Mouse (Mus musculus): ENCODE results near the gene Ctnnd2. TPM values are rescaled to one million over a fixed set of nuclear protein-coding genes. Genes with fewer than 3 reads are reported as not detected.

Gene Ctnnd2
- polyA plus RNA-seq, 1 experiment from 2014 or later, result 46.6 TPM

DNA sequence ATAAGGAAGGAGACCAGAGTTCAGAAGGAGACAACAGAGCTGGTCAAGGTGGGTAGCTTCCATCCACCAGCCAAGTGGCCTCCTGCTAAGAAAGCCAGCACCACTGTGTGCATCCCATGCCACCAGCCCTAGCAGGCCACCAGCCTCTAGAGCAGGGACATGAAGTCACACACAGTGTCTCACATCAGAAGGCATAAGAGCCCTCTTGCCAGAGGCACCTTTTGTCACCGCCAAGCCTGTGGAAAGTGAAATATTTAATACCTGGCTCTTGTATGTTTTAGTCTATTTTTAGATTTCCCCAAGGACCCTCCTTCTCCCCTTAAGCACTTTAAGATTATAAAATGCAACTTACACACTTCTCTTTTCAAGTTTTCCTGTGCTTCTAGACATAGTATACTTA lies 802.0 kb downstream of the Ctnnd2 start:
- 95% methylated on average over 1 of the region's 1 CpGs for WGBS
- DNase-seq (ENCODE audit: low spot score) (no peak), ATAC-seq (replicated peaks; ENCODE audit: low FRiP score) (no peak)
- Histone ChIP-seq H3K4me1 (replicated peaks; ENCODE audit: control insufficient read depth, insufficient read depth, low read length) (no peaks in the 10 kb centered on the region), H3K9ac (ENCODE audit: low read length) (no peak overlapping the region), H3K4me2 (ENCODE audit: low read depth, low read length, severe bottlenecking) (no peak overlapping the region), H3K27me3 (ENCODE audit: control insufficient read depth, insufficient read depth, low read length) (no peaks in the 10 kb centered on the region), H3K27ac (ENCODE audit: low read depth, low read length) (no peak overlapping the region), H3K36me3 (ENCODE audit: control insufficient read depth, insufficient read depth, low read length) (no peaks in the 10 kb centered on the region), H3K9me3 (ENCODE audit: control insufficient read depth, low read length) (no peaks in the 10 kb centered on the region), H3K4me3 (ENCODE audit: low read depth, low read length) (no peak overlapping the region)

GRCm38 (mm10) chr15:30974991-30975775 lies 802.8 kb downstream of the Ctnnd2 start:
- no peaks in the 10 kb centered on the region for H3K4me1 ChIP-seq (replicated peaks; ENCODE audit: control insufficient read depth, insufficient read depth, low read length)
- H3K27me3 ChIP-seq (ENCODE audit: control insufficient read depth, insufficient read depth, low read length), result no peaks in the 10 kb centered on the region
- no peaks in the 10 kb centered on the region for H3K36me3 ChIP-seq (ENCODE audit: control insufficient read depth, insufficient read depth, low read length)
- DNase-seq (ENCODE audit: low spot score) (no peak), ATAC-seq (replicated peaks; ENCODE audit: low FRiP score) (no peak)
- WGBS, result 79% methylated on average over 16 of the region's 16 CpGs
- no peaks in the 10 kb centered on the region for H3K9me3 ChIP-seq (ENCODE audit: control insufficient read depth, low read length)
- no peak overlapping the region for H3K4me2 ChIP-seq (ENCODE audit: low read depth, low read length, severe bottlenecking)
- H3K4me3 ChIP-seq (ENCODE audit: low read depth, low read length), result no peak overlapping the region
- H3K9ac ChIP-seq (ENCODE audit: low read length), result no peak overlapping the region
- no peak overlapping the region for H3K27ac ChIP-seq (ENCODE audit: low read depth, low read length)

GRCm38 (mm10) chr15:30977166-30977740 lies 804.9 kb downstream of the Ctnnd2 start:
- no peak overlapping the region for H3K4me3 ChIP-seq (ENCODE audit: low read depth, low read length)
- H3K4me1 ChIP-seq (replicated peaks; ENCODE audit: control insufficient read depth, insufficient read depth, low read length), result no peaks in the 10 kb centered on the region
- WGBS, result 90% methylated on average over 11 of the region's 11 CpGs
- no peak overlapping the region for H3K4me2 ChIP-seq (ENCODE audit: low read depth, low read length, severe bottlenecking)
- H3K9ac ChIP-seq (ENCODE audit: low read length), result no peak overlapping the region
- H3K9me3 ChIP-seq (ENCODE audit: control insufficient read depth, low read length), result no peaks in the 10 kb centered on the region
- DNase-seq (ENCODE audit: low spot score), result no peak
- no peaks in the 10 kb centered on the region for H3K36me3 ChIP-seq (ENCODE audit: control insufficient read depth, insufficient read depth, low read length)
- H3K27me3 ChIP-seq (ENCODE audit: control insufficient read depth, insufficient read depth, low read length), result no peaks in the 10 kb centered on the region
- no peak for ATAC-seq (replicated peaks; ENCODE audit: low FRiP score)
- no peak overlapping the region for H3K27ac ChIP-seq (ENCODE audit: low read depth, low read length)

- no peak for DNase-seq (ENCODE audit: low spot score)
- Histone ChIP-seq H3K4me2 (ENCODE audit: low read depth, low read length, severe bottlenecking) (no peak overlapping the region), H3K27me3 (ENCODE audit: control insufficient read depth, insufficient read depth, low read length) (no peaks in the 10 kb centered on the region), H3K27ac (ENCODE audit: low read depth, low read length) (no peak overlapping the region), H3K4me1 (replicated peaks; ENCODE audit: control insufficient read depth, insufficient read depth, low read length) (no peaks in the 10 kb centered on the region), H3K9me3 (ENCODE audit: control insufficient read depth, low read length) (no peaks in the 10 kb centered on the region), H3K36me3 (ENCODE audit: control insufficient read depth, insufficient read depth, low read length) (no peaks in the 10 kb centered on the region), H3K4me3 (ENCODE audit: low read depth, low read length) (no peak overlapping the region), H3K9ac (ENCODE audit: low read length) (no peak overlapping the region)
- 97% methylated on average over 2 of the region's 2 CpGs for WGBS
- no peak for ATAC-seq (replicated peaks; ENCODE audit: low FRiP score)
Measured at GRCm38 (mm10) chr15:30986890-30987289, 814.5 kb downstream of the Ctnnd2 start.

DNA sequence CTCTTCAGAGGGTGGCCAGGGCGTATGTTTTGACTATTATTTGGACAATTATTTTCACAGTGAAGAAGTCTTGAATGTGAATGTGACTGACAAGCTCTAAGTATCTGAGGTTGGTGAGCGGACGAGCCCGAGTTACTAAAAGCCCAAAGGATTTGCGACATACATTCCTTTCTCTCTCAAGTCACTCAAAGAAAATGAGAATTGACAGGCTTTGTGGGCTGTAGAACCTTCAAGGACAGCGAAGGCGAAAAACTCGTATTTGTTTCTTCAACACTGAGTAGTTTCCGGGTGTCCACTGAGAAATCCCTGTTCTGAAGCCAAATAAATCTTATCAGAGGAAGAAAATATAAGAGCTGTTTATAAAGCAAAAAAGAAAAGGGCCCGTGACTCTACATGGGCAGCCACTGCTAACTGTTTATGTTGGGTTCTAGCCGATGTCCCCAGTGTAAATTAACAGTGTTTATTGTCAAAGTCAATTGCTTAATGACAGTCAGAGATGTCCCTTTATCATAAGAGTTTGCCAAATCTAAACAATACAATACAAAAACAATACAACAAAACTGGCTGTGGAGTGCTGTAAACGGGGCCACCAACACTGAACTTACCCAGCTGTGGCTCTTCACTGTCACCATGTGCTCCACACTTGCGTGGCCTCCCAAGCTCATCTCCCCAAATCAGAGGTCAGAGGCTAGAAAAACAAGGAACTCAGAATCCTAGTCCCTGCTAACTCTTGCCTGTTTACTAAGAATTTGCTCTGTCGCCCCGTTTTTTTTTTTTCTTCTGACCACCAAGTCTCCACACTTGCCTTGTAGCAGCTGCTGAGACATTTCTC lies 818.2 kb downstream of the Ctnnd2 start:
- Histone ChIP-seq H3K4me2 (ENCODE audit: low read depth, low read length, severe bottlenecking) (no peak overlapping the region), H3K27ac (ENCODE audit: low read depth, low read length) (no peak overlapping the region), H3K4me3 (ENCODE audit: low read depth, low read length) (no peak overlapping the region), H3K9ac (ENCODE audit: low read length) (no peak overlapping the region), H3K9me3 (ENCODE audit: control insufficient read depth, low read length) (no peaks in the 10 kb centered on the region), H3K36me3 (ENCODE audit: control insufficient read depth, insufficient read depth, low read length) (no peaks in the 10 kb centered on the region), H3K4me1 (replicated peaks; ENCODE audit: control insufficient read depth, insufficient read depth, low read length) (no peaks in the 10 kb centered on the region), H3K27me3 (ENCODE audit: control insufficient read depth, insufficient read depth, low read length) (no peaks in the 10 kb centered on the region)
- ATAC-seq (replicated peaks; ENCODE audit: low FRiP score) (no peak), DNase-seq (ENCODE audit: low spot score) (no peak)
- WGBS, result 71% methylated on average over 15 of the region's 15 CpGs

GRCm38 (mm10) chr15:30992357-30992756 lies 820.0 kb downstream of the Ctnnd2 start:
- no peak overlapping the region for H3K27ac ChIP-seq (ENCODE audit: low read depth, low read length)
- H3K27me3 ChIP-seq (ENCODE audit: control insufficient read depth, insufficient read depth, low read length), result no peaks in the 10 kb centered on the region
- WGBS, result 91% methylated on average over 12 of the region's 12 CpGs
- H3K4me1 ChIP-seq (replicated peaks; ENCODE audit: control insufficient read depth, insufficient read depth, low read length), result no peaks in the 10 kb centered on the region
- ATAC-seq (replicated peaks; ENCODE audit: low FRiP score) (no peak), DNase-seq (ENCODE audit: low spot score) (no peak)
- no peaks in the 10 kb centered on the region for H3K9me3 ChIP-seq (ENCODE audit: control insufficient read depth, low read length)
- H3K9ac ChIP-seq (ENCODE audit: low read length), result no peak overlapping the region
- H3K4me2 ChIP-seq (ENCODE audit: low read depth, low read length, severe bottlenecking), result no peak overlapping the region
- no peaks in the 10 kb centered on the region for H3K36me3 ChIP-seq (ENCODE audit: control insufficient read depth, insufficient read depth, low read length)
- no peak overlapping the region for H3K4me3 ChIP-seq (ENCODE audit: low read depth, low read length)

GRCm38 (mm10) chr15:30992901-30993300 lies 820.5 kb downstream of the Ctnnd2 start:
- DNase-seq (ENCODE audit: low spot score), result no peak
- Histone ChIP-seq H3K9ac (ENCODE audit: low read length) (no peak overlapping the region), H3K4me1 (replicated peaks; ENCODE audit: control insufficient read depth, insufficient read depth, low read length) (no peaks in the 10 kb centered on the region), H3K4me2 (ENCODE audit: low read depth, low read length, severe bottlenecking) (no peak overlapping the region), H3K4me3 (ENCODE audit: low read depth, low read length) (no peak overlapping the region), H3K36me3 (ENCODE audit: control insufficient read depth, insufficient read depth, low read length) (no peaks in the 10 kb centered on the region), H3K9me3 (ENCODE audit: control insufficient read depth, low read length) (no peaks in the 10 kb centered on the region), H3K27ac (ENCODE audit: low read depth, low read length) (no peak overlapping the region), H3K27me3 (ENCODE audit: control insufficient read depth, insufficient read depth, low read length) (no peaks in the 10 kb centered on the region)
- 90% methylated on average over 3 of the region's 3 CpGs for WGBS
- no peak for ATAC-seq (replicated peaks; ENCODE audit: low FRiP score)

GRCm38 (mm10) chr15:30995346-30995745 lies 823.0 kb downstream of the Ctnnd2 start:
- no peak overlapping the region for H3K9ac ChIP-seq (ENCODE audit: low read length)
- no peaks in the 10 kb centered on the region for H3K27me3 ChIP-seq (ENCODE audit: control insufficient read depth, insufficient read depth, low read length)
- H3K9me3 ChIP-seq (ENCODE audit: control insufficient read depth, low read length), result no peaks in the 10 kb centered on the region
- ATAC-seq (replicated peaks; ENCODE audit: low FRiP score), result no peak
- H3K4me2 ChIP-seq (ENCODE audit: low read depth, low read length, severe bottlenecking), result no peak overlapping the region
- H3K27ac ChIP-seq (ENCODE audit: low read depth, low read length), result no peak overlapping the region
- no peak for DNase-seq (ENCODE audit: low spot score)
- H3K4me1 ChIP-seq (replicated peaks; ENCODE audit: control insufficient read depth, insufficient read depth, low read length), result no peaks in the 10 kb centered on the region
- 88% methylated on average over 3 of the region's 3 CpGs for WGBS
- no peak overlapping the region for H3K4me3 ChIP-seq (ENCODE audit: low read depth, low read length)
- no peaks in the 10 kb centered on the region for H3K36me3 ChIP-seq (ENCODE audit: control insufficient read depth, insufficient read depth, low read length)
